Mouse (Mus musculus): ENCODE results near the gene Ptch2.

DNA sequence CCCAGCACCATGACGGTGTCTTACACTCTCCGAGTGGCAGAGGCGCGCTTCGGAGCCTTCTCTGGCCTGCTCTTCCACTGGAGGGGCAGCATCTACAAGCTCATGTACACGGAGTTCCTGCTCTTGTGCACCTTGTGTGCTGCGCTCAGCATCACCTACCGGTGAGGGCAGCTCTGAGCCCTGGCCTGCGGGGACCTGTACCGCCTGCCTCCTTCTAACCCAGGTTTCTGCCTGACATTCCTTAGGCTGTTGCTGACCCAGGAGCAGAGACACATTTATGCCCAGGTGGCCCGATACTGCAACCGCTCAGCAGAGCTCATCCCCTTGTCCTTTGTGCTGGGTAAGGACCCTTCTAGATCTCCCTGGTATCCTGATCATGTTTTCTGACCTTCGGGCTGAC lies 49.4 kb downstream of the Ptch2 start:
- no peak for TF ChIP-seq GATA1 (IDR thresholded peaks at IDR 0.05; ENCODE audit: borderline replicate concordance, low read length)
- no peak for TF ChIP-seq TAL1 (conservative IDR thresholded peaks at IDR 0.05; ENCODE audit: low read depth, low read length)
- TF ChIP-seq CTCF (IDR thresholded peaks at IDR 0.05; ENCODE audit: low read depth, low read length), result no peak
- no peak for TF ChIP-seq GATA2 (IDR thresholded peaks at IDR 0.05; ENCODE audit: borderline replicate concordance, low read depth, low read length)
- TF ChIP-seq POLR2AphosphoS5 (IDR thresholded peaks at IDR 0.05; ENCODE audit: insufficient replicate concordance, low read depth, low read length), result no peak

Data from G1E (cell line).